Mouse (Mus musculus): ENCODE measurements around the gene Syn3.

DNA sequence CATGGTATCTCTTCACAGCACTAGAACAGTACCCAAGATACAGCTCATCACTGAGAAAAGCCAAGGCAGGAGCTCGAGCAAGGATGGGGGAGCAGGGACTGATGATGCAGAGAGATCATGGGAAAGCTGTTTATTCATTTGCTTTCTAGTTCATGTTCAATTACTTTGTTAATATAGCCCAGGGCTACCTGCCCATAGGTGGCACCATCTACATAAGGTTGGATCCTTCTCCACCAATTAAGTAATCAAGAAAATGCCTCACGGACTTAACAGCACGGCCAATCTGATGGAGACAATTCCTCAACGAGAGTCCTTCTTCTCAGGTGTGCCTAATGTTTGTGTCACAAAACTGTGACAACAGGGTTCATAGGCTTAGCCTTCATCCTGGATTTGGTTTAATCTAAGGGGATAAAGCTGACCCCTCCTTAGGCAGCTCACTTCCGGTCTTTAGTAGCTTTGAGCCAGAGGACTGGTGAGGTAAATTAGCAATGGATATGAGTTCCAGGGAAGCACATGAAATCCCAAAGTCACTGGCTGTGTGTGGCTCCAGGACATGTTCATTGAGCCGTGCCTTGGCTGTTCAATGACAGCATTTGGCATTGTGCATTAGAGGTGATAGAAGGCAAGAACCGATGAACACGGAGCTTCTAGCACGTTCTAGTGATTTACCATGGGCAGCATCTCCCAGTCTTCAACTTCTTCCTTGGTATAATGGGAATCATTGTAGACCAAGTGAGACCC is 423.6 kb downstream of the Syn3 start:
- no peak for TF ChIP-seq POLR2A (IDR thresholded peaks at IDR 0.05; ENCODE audit: extremely low read depth, insufficient read depth, low read length)
- TF ChIP-seq CTCF (IDR thresholded peaks at IDR 0.05; ENCODE audit: extremely low read depth, insufficient read depth, low read length), result peak; percentile 24; the same call in 1 of the 2 replicates

All from cortical plate, adult 2 months (tissue).